Mouse (Mus musculus): ENCODE data around the gene Pi4ka.

GRCm38 (mm10) chr16:17341847-17342246 lies 64.3 kb downstream of the Pi4ka start:
- no peak for TF ChIP-seq POLR2A (IDR thresholded peaks at IDR 0.05; ENCODE audit: borderline replicate concordance, insufficient read depth, low read length)
- no peak for TF ChIP-seq CTCF (IDR thresholded peaks at IDR 0.05; ENCODE audit: borderline replicate concordance, insufficient read depth, low read depth, low read length)

Measured in cerebellum, adult 2 months (tissue).